Mouse (Mus musculus) bone marrow, adult 2 months (tissue): ENCODE measurements around the gene Ptges. TPM values are rescaled to one million over a fixed set of nuclear protein-coding genes. Genes with fewer than 3 reads are reported as not detected.
"Not testable (repeated sequence)": the region's sequence is repeated elsewhere in the genome, so short reads cannot be mapped to it uniquely, and the experiment has no call there.

Experiments
- H3K27ac ChIP-seq: fragments of 200-500 bp; 2 replicates; pipeline ENCODE4 v1.5.1; 2012; ENCODE audit warnings: low read depth, mild to moderate bottlenecking, control low read depth, inconsistent platforms, low read length; ENCODE audit not compliant: control insufficient read depth, poor library complexity, insufficient read depth
- H3K4me1 ChIP-seq: fragments of 200-500 bp; 2 replicates; pipeline ENCODE4 v1.6.1; 2011; ENCODE audit warnings: low read length; ENCODE audit not compliant: control insufficient read depth, insufficient read depth
- H3K4me3 ChIP-seq: fragments of 200-500 bp; replicated peaks from 2 replicates; pipeline ENCODE3; 2011; ENCODE audit warnings: mild to moderate bottlenecking, low read depth, low read length, control low read depth; ENCODE audit not compliant: control insufficient read depth
- CTCF ChIP-seq: fragments of 200-500 bp; IDR thresholded peaks from 2 replicates; pipeline ENCODE4 v1.5.1; 2011; ENCODE audit warnings: low read length, control low read depth; ENCODE audit not compliant: control insufficient read depth, insufficient read depth
- POLR2A ChIP-seq: fragments of 200-500 bp; IDR thresholded peaks from 2 replicates; pipeline ENCODE4 v1.6.1; 2011; ENCODE audit warnings: low read depth, mild to moderate bottlenecking, control low read depth, low read length, borderline replicate concordance; ENCODE audit not compliant: control insufficient read depth
- WGBS: fragments of 180-500 bp; shearing (Covaris S2); methylation state at CpG from one replicate; pipeline ENCODE4 v1.1.7; 2018; 5-methylcytosine and 5-hydroxymethylcytosine counted together
- polyA plus RNA-seq: library from polyadenylated mRNA; stranded (reverse); fragments of >200 nt; gene quantifications from 2 replicates; pipeline ENCODE4 v1.2.4, GENCODE M21; 2011; ENCODE audit warnings: low replicate concordance; ENCODE audit not compliant: missing spikeins, insufficient read depth, insufficient read length

Gene Ptges
- polyA plus RNA-seq, 1 experiment: 8.0 TPM

- 76% methylated on average over 3 of the region's 3 CpGs for WGBS
- H3K4me1 ChIP-seq: peaks cover 5% of the 10 kb centered on the region
- H3K4me3 ChIP-seq: no peak overlapping the region
- TF ChIP-seq POLR2A: no peak
- no peak for TF ChIP-seq CTCF
- H3K27ac ChIP-seq: no peak overlapping the region
Observed at GRCm38 (mm10) chr2:30936808-30937207, 7.1 kb upstream of the Ptges start.

- TF ChIP-seq POLR2A (no peak), CTCF (peak; percentile 87)
- Histone ChIP-seq H3K4me1 (peaks cover 5% of the 10 kb centered on the region), H3K4me3 (no peak overlapping the region), H3K27ac (no peak overlapping the region)
- 18% methylated on average over 7 of the region's 7 CpGs for WGBS
Observed at GRCm38 (mm10) chr2:30933917-30934450, 4.3 kb upstream of the Ptges start.

- Histone ChIP-seq H3K4me3 (no peak overlapping the region), H3K27ac (no peak overlapping the region), H3K4me1 (peaks cover 5% of the 10 kb centered on the region)
- 80% methylated on average over 6 of the region's 6 CpGs for WGBS
- no peak for TF ChIP-seq CTCF
- no peak for TF ChIP-seq POLR2A
Observed at GRCm38 (mm10) chr2:30933032-30933431, 3.4 kb upstream of the Ptges start.

- TF ChIP-seq CTCF: no peak
- TF ChIP-seq POLR2A: no peak
- no peak overlapping the region for H3K27ac ChIP-seq
- WGBS: 69% methylated on average over 3 of the region's 3 CpGs
- H3K4me3 ChIP-seq: no peak overlapping the region
- peaks cover 9% of the 10 kb centered on the region for H3K4me1 ChIP-seq
Observed at GRCm38 (mm10) chr2:30931922-30932321, 2.3 kb upstream of the Ptges start.

GRCm38 (mm10) chr2:30930846-30931245 is 1.2 kb upstream of the Ptges start:
- not testable (repeated sequence) for H3K4me3 ChIP-seq, H3K4me1 ChIP-seq, H3K27ac ChIP-seq
- 84% methylated on average over 2 of the region's 2 CpGs for WGBS

- WGBS: 12% methylated on average over 12 of the region's 12 CpGs
- Histone ChIP-seq H3K4me1 (peaks cover 6% of the 10 kb centered on the region), H3K4me3 (peak overlapping the region; percentile 74), H3K27ac (peak overlapping the region; percentile 70)
- TF ChIP-seq CTCF (no peak), POLR2A (no peak)
Observed at GRCm38 (mm10) chr2:30928893-30929482, 675 bp downstream of the Ptges start.

GRCm38 (mm10) chr2:30927844-30928628 is 1.6 kb downstream of the Ptges start:
- TF ChIP-seq POLR2A: no peak
- peak; percentile 84 for TF ChIP-seq CTCF

GRCm38 (mm10) chr2:30927151-30927781 is 2.4 kb downstream of the Ptges start:
- WGBS: 39% methylated on average over 9 of the region's 9 CpGs
- H3K4me1 ChIP-seq: peaks cover 6% of the 10 kb centered on the region
- H3K27ac ChIP-seq: peak overlapping the region; percentile 26; the same call in 1 of the 2 replicates
- TF ChIP-seq CTCF (no peak), POLR2A (no peak)
- H3K4me3 ChIP-seq: no peak overlapping the region

More at GRCm38 (mm10) chr2:30927844-30928628, 1.6 kb downstream of the Ptges start:
- peak overlapping the region; percentile 62 for H3K27ac ChIP-seq
- peaks cover 6% of the 10 kb centered on the region for H3K4me1 ChIP-seq
- WGBS: 21% methylated on average over 14 of the region's 14 CpGs
- H3K4me3 ChIP-seq: peak overlapping the region; percentile 4
